Mouse (Mus musculus): ENCODE data around the gene Creb5. TPM values are rescaled to one million over a fixed set of nuclear protein-coding genes. Genes with fewer than 3 reads are reported as not detected.

The Creb5 gene
- polyA plus RNA-seq, 1 experiment from 2014 or later, result 15.4 TPM

DNA sequence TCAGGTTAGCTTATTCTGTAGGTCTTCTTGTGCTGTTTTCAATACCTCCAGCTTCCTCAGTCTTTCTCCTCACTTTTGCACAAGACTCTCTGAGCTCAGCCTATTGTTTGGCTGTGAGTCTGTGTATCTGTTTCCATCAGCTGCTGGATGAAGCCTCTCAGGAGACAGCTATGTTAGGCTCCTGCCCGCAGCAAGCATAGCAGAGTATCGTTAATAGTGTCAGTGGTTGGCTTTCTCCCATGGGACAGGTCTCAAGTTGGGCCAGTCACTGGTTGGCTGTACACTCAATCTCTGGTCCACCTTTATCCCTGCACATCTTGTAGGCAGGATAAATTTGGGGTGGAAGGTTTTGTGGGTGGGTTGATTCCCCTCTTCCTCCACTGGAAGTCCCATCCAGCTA is 226.3 kb downstream of the Creb5 start:
- Histone ChIP-seq H3K4me1 (peaks cover 21% of the 10 kb centered on the region), H3K4me3 (no peak overlapping the region), H3K27ac (no peak overlapping the region), H3K27me3 (ENCODE audit: insufficient read depth, poor library complexity, severe bottlenecking) (no peaks in the 10 kb centered on the region), H3K9me3 (no peaks in the 10 kb centered on the region), H3K36me3 (no peaks in the 10 kb centered on the region)
- no peak for DNase-seq (ENCODE audit: low spot score)
- WGBS, result 85% methylated on average over 2 of the region's 2 CpGs

DNA sequence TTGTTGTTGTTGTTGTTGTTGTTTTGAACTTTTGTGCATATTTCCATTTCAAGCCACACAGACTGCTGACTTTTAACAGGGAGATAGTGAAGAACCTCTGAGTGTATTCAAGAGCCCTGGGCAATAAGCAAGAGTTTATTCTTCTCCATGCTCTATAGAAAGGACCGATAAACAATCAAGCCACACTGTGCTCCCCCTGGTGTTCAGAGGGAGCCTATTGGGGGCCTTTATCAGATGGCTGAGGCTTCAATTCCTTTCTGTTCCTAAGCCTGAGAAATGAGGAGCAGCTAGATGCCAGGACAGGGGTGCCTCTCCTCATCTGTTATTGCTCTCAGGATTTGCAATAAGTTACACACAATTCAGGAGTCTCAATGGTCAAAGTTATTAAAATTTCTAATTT is 227.8 kb downstream of the Creb5 start:
- Histone ChIP-seq H3K4me1 (peaks cover 18% of the 10 kb centered on the region), H3K36me3 (no peaks in the 10 kb centered on the region), H3K4me3 (no peak overlapping the region), H3K27ac (no peak overlapping the region), H3K27me3 (ENCODE audit: insufficient read depth, poor library complexity, severe bottlenecking) (no peaks in the 10 kb centered on the region), H3K9me3 (no peaks in the 10 kb centered on the region)
- 44% methylated on average over 1 of the region's 1 CpGs for WGBS
- no peak for DNase-seq (ENCODE audit: low spot score)

GRCm38 (mm10) chr6:53515611-53516010 is 228.5 kb downstream of the Creb5 start:
- no peak for DNase-seq (ENCODE audit: low spot score)
- peaks cover 18% of the 10 kb centered on the region for H3K4me1 ChIP-seq
- no peaks in the 10 kb centered on the region for H3K36me3 ChIP-seq
- 77% methylated on average over 4 of the region's 4 CpGs for WGBS
- no peak overlapping the region for H3K4me3 ChIP-seq
- H3K27me3 ChIP-seq (ENCODE audit: insufficient read depth, poor library complexity, severe bottlenecking), result no peaks in the 10 kb centered on the region
- H3K27ac ChIP-seq, result no peak overlapping the region
- no peaks in the 10 kb centered on the region for H3K9me3 ChIP-seq

DNA sequence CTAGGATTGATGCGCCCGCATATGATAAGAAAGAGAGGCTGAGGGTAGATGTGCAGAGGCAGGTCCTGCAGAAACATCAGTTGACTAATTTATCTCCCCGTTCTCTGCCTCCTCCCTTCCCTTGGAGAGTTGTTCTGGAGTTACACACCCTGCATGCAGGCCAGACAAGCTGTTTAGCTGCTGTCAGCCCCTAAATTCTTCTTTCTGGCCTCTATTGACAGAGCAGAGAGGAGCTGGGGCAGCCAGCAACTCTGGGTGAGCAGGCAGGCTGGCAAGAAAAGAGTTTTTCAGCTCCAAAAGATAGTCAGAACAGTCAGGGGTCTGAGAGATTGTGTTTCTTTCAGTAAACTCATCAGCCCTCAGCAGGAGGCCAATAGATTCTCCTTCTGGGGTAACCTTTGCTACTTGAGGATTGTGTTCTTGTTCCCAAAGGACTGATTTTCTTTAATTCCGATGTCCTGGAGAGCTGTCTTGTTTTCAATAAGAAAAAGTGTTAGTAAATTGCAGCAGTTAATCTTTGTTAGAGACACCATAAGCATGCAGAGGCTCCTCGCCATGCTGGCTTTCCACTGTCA is 230.4 kb downstream of the Creb5 start:
- H3K27me3 ChIP-seq (ENCODE audit: insufficient read depth, poor library complexity, severe bottlenecking), result no peaks in the 10 kb centered on the region
- H3K9me3 ChIP-seq, result no peaks in the 10 kb centered on the region
- H3K4me1 ChIP-seq, result peaks cover 18% of the 10 kb centered on the region
- no peak for DNase-seq (ENCODE audit: low spot score)
- H3K36me3 ChIP-seq, result no peaks in the 10 kb centered on the region
- peak overlapping the region; percentile 22; the same call in 1 of the 2 replicates for H3K27ac ChIP-seq
- whole genome bisulfite sequencing, result 48% methylated on average over 5 of the region's 5 CpGs
- no peak overlapping the region for H3K4me3 ChIP-seq

DNA sequence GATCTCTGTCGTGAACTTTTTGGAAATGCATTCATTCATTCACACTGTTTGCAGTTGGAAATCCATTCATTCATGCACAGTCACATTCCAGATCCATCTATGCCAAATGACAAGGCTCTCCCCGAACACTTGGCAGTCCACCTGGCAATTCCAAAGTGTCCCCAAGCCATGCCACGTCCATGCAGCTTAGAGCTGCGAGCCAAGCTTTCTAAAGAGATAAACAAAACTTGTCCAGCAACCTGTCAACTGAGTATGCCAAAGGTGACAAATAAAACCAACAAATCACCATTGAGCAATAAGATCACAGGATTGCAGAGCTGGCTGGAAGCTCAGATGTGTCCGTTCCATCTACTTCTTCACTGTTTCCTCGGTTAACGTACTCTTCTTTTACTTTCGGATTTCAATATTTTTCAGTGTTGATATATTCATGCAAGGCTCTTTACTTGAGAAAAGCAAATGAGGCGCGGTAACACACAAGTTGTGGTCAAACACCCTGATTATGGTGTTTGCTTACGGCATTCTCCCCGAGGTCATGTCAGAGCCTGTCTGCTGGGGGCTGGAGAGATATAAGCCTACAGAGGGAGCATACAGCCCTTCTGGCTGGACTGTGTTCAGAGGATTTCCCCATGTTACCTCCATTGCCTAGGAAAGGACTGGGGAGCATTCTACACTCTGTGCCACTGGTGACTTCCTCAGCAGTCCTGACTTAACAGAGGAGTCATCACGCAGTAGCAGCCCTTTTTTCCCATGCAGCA is 236.8 kb downstream of the Creb5 start:
- H3K36me3 ChIP-seq, result no peaks in the 10 kb centered on the region
- H3K9me3 ChIP-seq, result no peaks in the 10 kb centered on the region
- H3K27me3 ChIP-seq (ENCODE audit: insufficient read depth, poor library complexity, severe bottlenecking), result no peaks in the 10 kb centered on the region
- no peak for DNase-seq (ENCODE audit: low spot score)
- no peak overlapping the region for H3K27ac ChIP-seq
- no peaks in the 10 kb centered on the region for H3K4me1 ChIP-seq
- 88% methylated on average over 13 of the region's 13 CpGs for WGBS
- H3K4me3 ChIP-seq, result no peak overlapping the region

GRCm38 (mm10) chr6:53526460-53526859 is 239.4 kb downstream of the Creb5 start:
- H3K36me3 ChIP-seq, result no peaks in the 10 kb centered on the region
- DNase-seq (ENCODE audit: low spot score), result no peak
- WGBS, result 93% methylated on average over 1 of the region's 1 CpGs

DNA sequence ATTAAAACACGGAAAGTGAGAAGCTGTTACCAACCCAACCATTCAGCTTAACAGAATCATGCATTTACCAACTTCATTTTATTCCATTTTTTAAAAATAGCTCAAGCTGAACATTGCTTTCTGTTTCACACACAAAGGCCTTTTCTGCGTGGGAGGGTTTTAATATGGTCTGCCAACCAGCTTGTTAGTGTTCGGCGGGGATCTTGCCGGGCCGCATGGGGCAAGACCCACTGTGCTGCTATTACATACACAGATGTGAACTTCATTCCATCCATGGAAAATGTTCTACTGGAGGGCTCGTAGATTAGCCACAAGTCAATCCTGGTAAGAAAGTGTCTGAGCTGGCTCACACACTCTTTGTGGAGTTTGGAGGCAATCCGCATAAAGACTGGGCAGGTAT is 243.7 kb downstream of the Creb5 start:
- no peaks in the 10 kb centered on the region for H3K4me1 ChIP-seq
- DNase-seq (ENCODE audit: low spot score), result no peak

More at GRCm38 (mm10) chr6:53526460-53526859, 239.4 kb downstream of the Creb5 start:
- no peaks in the 10 kb centered on the region for H3K9me3 ChIP-seq
- no peak overlapping the region for H3K4me3 ChIP-seq
- H3K4me1 ChIP-seq, result no peaks in the 10 kb centered on the region
- no peaks in the 10 kb centered on the region for H3K27me3 ChIP-seq (ENCODE audit: insufficient read depth, poor library complexity, severe bottlenecking)
- H3K27ac ChIP-seq, result no peak overlapping the region

DNA sequence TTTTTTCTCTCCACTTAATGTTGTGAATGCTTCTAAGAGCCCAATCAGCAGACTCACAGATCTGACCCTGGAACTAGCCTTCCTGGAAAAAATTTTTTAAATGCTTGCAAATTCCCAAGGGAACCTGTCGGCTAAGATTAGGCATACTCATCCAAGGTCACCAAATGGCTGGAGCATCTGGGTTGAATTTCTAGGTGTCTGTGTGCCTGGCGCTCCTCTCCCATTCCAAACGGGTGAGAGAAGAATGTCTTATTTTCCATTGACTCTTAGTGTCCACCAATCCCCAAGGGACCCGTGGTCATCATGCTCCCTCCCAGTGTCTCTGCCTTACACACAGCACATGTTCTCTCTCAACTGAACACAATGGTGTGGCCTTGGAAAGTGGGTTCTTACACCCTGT is 244.4 kb downstream of the Creb5 start:
- no peaks in the 10 kb centered on the region for H3K36me3 ChIP-seq
- no peaks in the 10 kb centered on the region for H3K9me3 ChIP-seq
- DNase-seq (ENCODE audit: low spot score), result no peak
- H3K4me1 ChIP-seq, result no peaks in the 10 kb centered on the region
- WGBS, result 80% methylated on average over 4 of the region's 4 CpGs
- no peak overlapping the region for H3K4me3 ChIP-seq
- H3K27ac ChIP-seq, result no peak overlapping the region
- H3K27me3 ChIP-seq (ENCODE audit: insufficient read depth, poor library complexity, severe bottlenecking), result no peaks in the 10 kb centered on the region

More for the DNA sequence above, 243.7 kb downstream of the Creb5 start:
- Histone ChIP-seq H3K27me3 (ENCODE audit: insufficient read depth, poor library complexity, severe bottlenecking) (no peaks in the 10 kb centered on the region), H3K9me3 (no peaks in the 10 kb centered on the region), H3K36me3 (no peaks in the 10 kb centered on the region), H3K27ac (no peak overlapping the region), H3K4me3 (no peak overlapping the region)
- WGBS, result 92% methylated on average over 8 of the region's 8 CpGs

- Histone ChIP-seq H3K27ac (no peak overlapping the region), H3K36me3 (no peaks in the 10 kb centered on the region)
- WGBS, result 88% methylated on average over 4 of the region's 4 CpGs
Observed at GRCm38 (mm10) chr6:53537530-53537929, 250.5 kb downstream of the Creb5 start.

DNA sequence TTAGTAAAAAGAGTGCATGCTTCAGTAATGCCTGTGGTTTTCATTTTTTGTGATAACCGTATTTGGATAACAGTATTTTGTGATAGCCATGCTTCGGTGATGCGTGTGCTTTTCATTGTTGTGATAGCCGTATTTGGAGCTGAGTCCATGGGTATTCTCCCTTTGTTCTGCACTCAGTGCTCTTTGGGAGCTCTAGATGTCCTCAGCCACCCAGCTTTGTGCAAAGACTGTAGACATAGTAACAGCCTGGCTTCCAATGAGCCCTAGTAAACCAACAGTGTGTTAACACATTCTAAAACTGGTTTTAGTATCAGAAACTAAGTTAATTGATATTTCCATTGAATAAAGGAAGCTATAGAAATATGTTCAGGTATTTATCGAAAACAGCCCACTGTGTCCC is 254.7 kb downstream of the Creb5 start:
- 75% methylated on average over 5 of the region's 5 CpGs for WGBS
- H3K36me3 ChIP-seq, result no peaks in the 10 kb centered on the region; the same call in 1 of the 2 replicates
- no peak for DNase-seq (ENCODE audit: low spot score)
- peaks cover 8% of the 10 kb centered on the region for H3K4me1 ChIP-seq
- no peak overlapping the region for H3K27ac ChIP-seq
- H3K4me3 ChIP-seq, result no peak overlapping the region
- H3K9me3 ChIP-seq, result no peaks in the 10 kb centered on the region
- H3K27me3 ChIP-seq (ENCODE audit: insufficient read depth, poor library complexity, severe bottlenecking), result no peaks in the 10 kb centered on the region

More at GRCm38 (mm10) chr6:53537530-53537929, 250.5 kb downstream of the Creb5 start:
- no peak for DNase-seq (ENCODE audit: low spot score)
- Histone ChIP-seq H3K27me3 (ENCODE audit: insufficient read depth, poor library complexity, severe bottlenecking) (no peaks in the 10 kb centered on the region), H3K4me3 (no peak overlapping the region), H3K4me1 (no peaks in the 10 kb centered on the region), H3K9me3 (no peaks in the 10 kb centered on the region)

- H3K27me3 ChIP-seq (ENCODE audit: insufficient read depth, poor library complexity, severe bottlenecking), result no peaks in the 10 kb centered on the region
- H3K27ac ChIP-seq, result peak overlapping the region; percentile 52; the same call in 1 of the 2 replicates
- no peak overlapping the region for H3K4me3 ChIP-seq
- H3K36me3 ChIP-seq, result no peaks in the 10 kb centered on the region; the same call in 1 of the 2 replicates
- H3K4me1 ChIP-seq, result peaks cover 25% of the 10 kb centered on the region
- H3K9me3 ChIP-seq, result no peaks in the 10 kb centered on the region
- WGBS, result 12% methylated on average over 2 of the region's 2 CpGs
- DNase-seq (ENCODE audit: low spot score), result no peak
Observed at GRCm38 (mm10) chr6:53545483-53545900, 258.4 kb downstream of the Creb5 start.

GRCm38 (mm10) chr6:53545989-53546388 is 258.9 kb downstream of the Creb5 start:
- Histone ChIP-seq H3K9me3 (no peaks in the 10 kb centered on the region), H3K27ac (no peak overlapping the region), H3K27me3 (ENCODE audit: insufficient read depth, poor library complexity, severe bottlenecking) (no peaks in the 10 kb centered on the region), H3K4me1 (peaks cover 25% of the 10 kb centered on the region), H3K4me3 (no peak overlapping the region), H3K36me3 (no peaks in the 10 kb centered on the region; the same call in 1 of the 2 replicates)
- WGBS, result 52% methylated on average over 5 of the region's 5 CpGs
- no peak for DNase-seq (ENCODE audit: low spot score)

GRCm38 (mm10) chr6:53548236-53548635 is 261.2 kb downstream of the Creb5 start:
- H3K4me1 ChIP-seq, result peaks cover 25% of the 10 kb centered on the region
- peak; percentile 39 for DNase-seq (ENCODE audit: low spot score)
- H3K27me3 ChIP-seq (ENCODE audit: insufficient read depth, poor library complexity, severe bottlenecking), result no peaks in the 10 kb centered on the region
- no peak overlapping the region for H3K27ac ChIP-seq
- WGBS, result 59% methylated on average over 6 of the region's 6 CpGs
- H3K9me3 ChIP-seq, result no peaks in the 10 kb centered on the region
- H3K4me3 ChIP-seq, result no peak overlapping the region
- H3K36me3 ChIP-seq, result no peaks in the 10 kb centered on the region; the same call in 1 of the 2 replicates
